Mouse (Mus musculus): Measurements from ENCODE around the gene Esrp2. TPM values are rescaled to one million over a fixed set of nuclear protein-coding genes. Genes with fewer than 3 reads are reported as not detected.

The Esrp2 gene
- polyA plus RNA-seq, 1 experiment from 2014 or later = 62.8 TPM

DNA sequence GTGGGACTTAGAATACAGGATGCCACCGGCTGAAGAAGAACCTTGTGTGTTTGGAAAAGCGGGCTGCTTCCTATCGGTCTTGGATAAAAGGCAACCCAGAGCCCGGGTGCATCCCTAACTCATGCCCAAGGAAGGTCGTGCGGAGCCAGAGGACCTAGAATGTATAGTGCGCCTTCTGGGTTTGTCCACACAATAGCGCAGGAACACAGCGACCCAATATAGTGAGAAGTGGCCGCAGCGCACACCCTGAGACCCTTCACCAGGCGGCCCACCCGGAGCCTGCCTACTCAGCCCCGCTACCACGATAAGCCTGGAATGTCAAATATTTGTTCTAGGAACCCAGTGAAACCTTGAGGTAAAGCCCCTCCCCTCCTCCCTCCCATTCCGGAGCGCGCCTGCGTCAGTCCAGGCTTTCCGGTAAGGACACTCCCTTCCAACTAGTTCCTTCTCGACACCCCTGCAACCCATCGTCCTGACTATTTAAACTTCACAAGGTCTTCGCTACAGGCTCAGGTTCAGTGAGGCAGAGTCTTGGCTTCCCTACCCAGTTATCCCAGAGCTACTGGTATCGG, 1.2 kb upstream of the Esrp2 start:
- Histone ChIP-seq H3K36me3 (ENCODE audit: control insufficient read depth, insufficient read depth, low read length) (no peaks in the 10 kb centered on the region), H3K4me3 (ENCODE audit: low read length) (peak overlapping the region; percentile 64), H3K9me3 (ENCODE audit: control insufficient read depth, low read length) (no peaks in the 10 kb centered on the region), H3K27me3 (ENCODE audit: control insufficient read depth, insufficient read depth, low read depth, low read length) (peaks cover 23% of the 10 kb centered on the region), H3K27ac (ENCODE audit: low read length) (peak overlapping the region; percentile 87), H3K9ac (ENCODE audit: low read length) (peak overlapping the region; percentile 68), H3K4me1 (replicated peaks; ENCODE audit: control insufficient read depth, insufficient read depth, low read length) (peaks cover 12% of the 10 kb centered on the region; the same call in 1 of the 2 replicates), H3K4me2 (ENCODE audit: low read depth, low read length) (peak overlapping the region; percentile 68)
- WGBS = 0% methylated on average over 24 of the region's 24 CpGs
- peak; percentile 64 for ATAC-seq (ENCODE audit: low read depth)

DNA sequence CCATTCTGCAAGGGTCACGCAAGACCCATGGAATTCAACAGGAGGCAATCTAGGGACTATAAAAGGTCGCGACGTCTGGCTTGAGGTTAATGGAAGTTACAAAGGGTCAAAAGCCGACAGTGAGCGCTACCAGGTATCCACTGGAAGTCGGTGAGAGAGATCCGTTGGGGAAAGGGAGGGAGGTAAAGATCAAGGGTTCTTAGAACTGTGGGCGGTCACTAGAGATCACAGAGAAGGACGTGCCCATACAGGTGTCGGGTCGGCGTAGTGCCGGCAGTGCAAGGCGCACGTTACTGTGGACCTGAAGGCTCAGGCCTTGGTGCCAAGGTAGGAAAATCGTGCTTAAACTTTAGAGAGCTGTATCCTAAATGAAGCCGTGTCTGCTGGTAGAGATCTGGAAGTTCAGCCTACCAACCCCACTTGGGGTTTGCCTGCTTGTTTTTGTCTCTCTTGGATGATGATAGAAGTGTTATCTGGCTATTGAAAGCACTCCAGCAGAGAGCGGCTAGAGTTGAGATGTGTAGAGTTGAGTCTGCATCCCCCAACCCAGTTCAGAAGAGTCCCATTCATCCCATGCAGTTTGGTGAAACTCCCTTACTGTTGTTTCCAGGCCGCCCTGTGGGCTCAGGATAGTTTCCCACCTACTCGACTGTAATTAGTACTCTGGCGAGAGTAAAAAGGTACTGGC, 588 bp upstream of the Esrp2 start:
- Histone ChIP-seq H3K9ac (ENCODE audit: low read length) (peak overlapping the region; percentile 68), H3K36me3 (ENCODE audit: control insufficient read depth, insufficient read depth, low read length) (peaks cover 5% of the 10 kb centered on the region; the same call in 1 of the 2 replicates), H3K27ac (ENCODE audit: low read length) (peak overlapping the region; percentile 86), H3K4me1 (replicated peaks; ENCODE audit: control insufficient read depth, insufficient read depth, low read length) (peaks cover 12% of the 10 kb centered on the region; the same call in 1 of the 2 replicates), H3K4me2 (ENCODE audit: low read depth, low read length) (peak overlapping the region; percentile 68), H3K27me3 (ENCODE audit: control insufficient read depth, insufficient read depth, low read depth, low read length) (peaks cover 23% of the 10 kb centered on the region), H3K9me3 (ENCODE audit: control insufficient read depth, low read length) (no peaks in the 10 kb centered on the region), H3K4me3 (ENCODE audit: low read length) (peak overlapping the region; percentile 64)
- ATAC-seq (ENCODE audit: low read depth) = no peak
- WGBS = 6% methylated on average over 22 of the region's 22 CpGs

DNA sequence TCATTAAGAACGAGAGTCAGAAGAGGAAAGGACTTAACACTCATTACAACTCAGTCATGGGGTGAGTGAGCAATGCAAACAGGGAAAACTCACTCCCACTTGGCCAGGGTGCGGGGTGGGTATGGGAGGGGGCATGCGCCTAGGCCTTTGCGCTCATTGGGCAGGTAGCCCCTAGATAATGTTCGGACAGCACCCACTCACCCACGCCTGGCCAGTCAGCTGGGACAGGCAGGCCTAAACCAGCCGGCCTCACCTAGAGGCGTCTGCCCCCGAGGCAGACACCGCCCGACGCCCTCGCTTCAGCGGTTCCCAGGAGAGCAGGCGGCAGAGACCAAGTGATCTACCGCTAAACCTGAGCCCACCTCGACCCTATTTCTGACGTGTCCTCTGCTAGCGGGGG, 1.1 kb downstream of the Esrp2 start:
- Histone ChIP-seq H3K9me3 (ENCODE audit: control insufficient read depth, low read length) (no peaks in the 10 kb centered on the region), H3K4me3 (ENCODE audit: low read length) (peak overlapping the region; percentile 64), H3K27me3 (ENCODE audit: control insufficient read depth, insufficient read depth, low read depth, low read length) (peaks cover 23% of the 10 kb centered on the region), H3K4me1 (replicated peaks; ENCODE audit: control insufficient read depth, insufficient read depth, low read length) (peaks cover 7% of the 10 kb centered on the region; the same call in 1 of the 2 replicates), H3K27ac (ENCODE audit: low read length) (peak overlapping the region; percentile 86), H3K36me3 (ENCODE audit: control insufficient read depth, insufficient read depth, low read length) (peaks cover 15% of the 10 kb centered on the region), H3K9ac (ENCODE audit: low read length) (peak overlapping the region; percentile 68), H3K4me2 (ENCODE audit: low read depth, low read length) (peak overlapping the region; percentile 68)
- peak; percentile 16 for ATAC-seq (ENCODE audit: low read depth)
- 4% methylated on average over 19 of the region's 19 CpGs for WGBS

DNA sequence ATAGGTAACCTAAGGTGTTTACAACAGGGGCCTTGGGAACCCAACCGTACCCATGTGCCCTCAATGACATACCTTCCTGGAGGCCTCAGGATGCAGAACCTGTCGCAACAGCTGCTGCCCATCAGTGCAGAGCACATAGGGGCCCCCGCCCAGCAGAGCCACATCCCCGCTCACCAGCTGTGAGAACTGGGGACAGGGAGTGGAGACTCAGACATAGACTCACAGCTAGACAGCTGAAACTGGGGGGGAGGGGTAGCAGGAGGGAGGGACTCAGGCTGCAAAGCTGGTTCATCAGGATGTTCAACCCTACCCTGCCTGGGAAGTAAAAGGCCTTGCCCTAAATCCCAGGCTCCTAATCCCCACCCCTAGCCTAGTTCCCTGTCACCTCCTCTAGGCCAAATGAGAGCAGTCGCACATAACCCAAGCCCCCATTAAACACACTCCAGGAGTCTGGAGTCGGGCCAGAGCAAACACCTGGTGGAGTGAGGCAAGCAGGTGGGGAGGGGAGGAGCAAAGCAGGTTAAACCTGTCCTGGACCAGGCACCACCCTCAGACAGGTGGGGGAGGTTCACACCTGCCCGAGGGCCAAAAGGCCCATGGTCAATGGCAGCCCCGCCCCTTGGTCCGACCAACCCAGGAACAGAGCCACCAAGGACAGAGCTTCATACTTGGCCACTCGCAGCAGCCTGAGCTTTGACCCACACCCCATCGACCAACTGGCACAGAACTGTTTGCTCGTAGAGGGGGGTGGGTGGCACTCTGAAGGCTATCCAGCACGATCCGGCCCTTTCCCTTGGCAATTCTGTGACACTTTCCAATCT, 1.8 kb downstream of the Esrp2 start:
- Histone ChIP-seq H3K4me1 (replicated peaks; ENCODE audit: control insufficient read depth, insufficient read depth, low read length) (peaks cover 7% of the 10 kb centered on the region; the same call in 1 of the 2 replicates), H3K27me3 (ENCODE audit: control insufficient read depth, insufficient read depth, low read depth, low read length) (peaks cover 23% of the 10 kb centered on the region), H3K27ac (ENCODE audit: low read length) (peak overlapping the region; percentile 86), H3K4me2 (ENCODE audit: low read depth, low read length) (peak overlapping the region; percentile 68), H3K36me3 (ENCODE audit: control insufficient read depth, insufficient read depth, low read length) (peaks cover 17% of the 10 kb centered on the region), H3K4me3 (ENCODE audit: low read length) (peak overlapping the region; percentile 64), H3K9me3 (ENCODE audit: control insufficient read depth, low read length) (no peaks in the 10 kb centered on the region), H3K9ac (ENCODE audit: low read length) (peak overlapping the region; percentile 68)
- ATAC-seq (ENCODE audit: low read depth) = peak; percentile 79
- WGBS = 15% methylated on average over 14 of the region's 14 CpGs

DNA sequence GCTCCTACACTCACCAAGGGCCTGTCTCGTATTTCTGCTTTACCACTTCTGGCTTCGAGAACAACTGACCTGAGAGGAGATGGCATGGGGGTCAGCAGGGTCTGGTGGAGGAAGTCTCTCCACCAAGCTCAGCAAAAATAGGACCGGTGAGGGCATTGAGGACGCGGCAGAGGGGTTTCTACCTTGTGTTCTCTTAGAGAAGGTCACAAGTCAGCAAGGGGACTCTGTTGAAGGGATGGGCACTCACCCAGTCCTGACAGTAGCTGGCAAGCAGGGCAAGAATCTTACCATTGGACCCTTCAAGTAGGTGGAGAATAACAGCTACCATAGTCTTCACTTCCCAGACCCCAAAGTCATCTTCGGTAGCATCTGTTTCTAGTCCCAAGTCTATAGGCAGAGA, 2.8 kb downstream of the Esrp2 start:
- H3K4me1 ChIP-seq (replicated peaks; ENCODE audit: control insufficient read depth, insufficient read depth, low read length) = peaks cover 7% of the 10 kb centered on the region; the same call in 1 of the 2 replicates
- 61% methylated on average over 6 of the region's 6 CpGs for WGBS
- H3K27ac ChIP-seq (ENCODE audit: low read length) = no peak overlapping the region; the same call in 1 of the 2 replicates
- no peak overlapping the region for H3K4me3 ChIP-seq (ENCODE audit: low read length)
- H3K27me3 ChIP-seq (ENCODE audit: control insufficient read depth, insufficient read depth, low read depth, low read length) = peaks cover 23% of the 10 kb centered on the region
- H3K4me2 ChIP-seq (ENCODE audit: low read depth, low read length) = peak overlapping the region; percentile 47; the same call in 1 of the 2 replicates
- peaks cover 21% of the 10 kb centered on the region for H3K36me3 ChIP-seq (ENCODE audit: control insufficient read depth, insufficient read depth, low read length)
- no peak for ATAC-seq (ENCODE audit: low read depth)
- H3K9me3 ChIP-seq (ENCODE audit: control insufficient read depth, low read length) = no peaks in the 10 kb centered on the region
- H3K9ac ChIP-seq (ENCODE audit: low read length) = no peak overlapping the region

DNA sequence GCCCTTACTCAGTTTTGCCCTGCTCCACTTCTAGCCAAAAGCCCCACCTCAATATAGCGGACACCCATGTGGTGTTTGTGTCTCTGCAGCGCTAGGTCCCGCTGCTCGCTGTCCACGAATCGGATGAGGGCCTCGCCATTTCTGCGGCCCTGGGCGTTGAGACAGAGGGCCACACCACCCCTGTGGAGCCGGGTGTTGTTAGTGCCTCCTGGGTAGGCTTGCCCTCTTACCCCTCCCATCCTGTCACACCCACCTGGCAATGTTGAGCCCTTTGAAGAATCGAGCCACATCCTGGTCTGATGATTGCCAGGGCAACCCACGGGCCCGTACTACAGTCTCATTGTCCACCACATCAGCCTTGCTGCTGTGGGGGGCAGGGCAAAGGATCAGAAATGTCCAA, 3.2 kb downstream of the Esrp2 start:
- Histone ChIP-seq H3K27me3 (ENCODE audit: control insufficient read depth, insufficient read depth, low read depth, low read length) (peaks cover 23% of the 10 kb centered on the region), H3K4me3 (ENCODE audit: low read length) (no peak overlapping the region), H3K4me2 (ENCODE audit: low read depth, low read length) (no peak overlapping the region), H3K9ac (ENCODE audit: low read length) (no peak overlapping the region), H3K27ac (ENCODE audit: low read length) (no peak overlapping the region), H3K4me1 (replicated peaks; ENCODE audit: control insufficient read depth, insufficient read depth, low read length) (peaks cover 7% of the 10 kb centered on the region; the same call in 1 of the 2 replicates), H3K9me3 (ENCODE audit: control insufficient read depth, low read length) (no peaks in the 10 kb centered on the region), H3K36me3 (ENCODE audit: control insufficient read depth, insufficient read depth, low read length) (peaks cover 21% of the 10 kb centered on the region)
- ATAC-seq (ENCODE audit: low read depth) = no peak
- 62% methylated on average over 13 of the region's 13 CpGs for WGBS

DNA sequence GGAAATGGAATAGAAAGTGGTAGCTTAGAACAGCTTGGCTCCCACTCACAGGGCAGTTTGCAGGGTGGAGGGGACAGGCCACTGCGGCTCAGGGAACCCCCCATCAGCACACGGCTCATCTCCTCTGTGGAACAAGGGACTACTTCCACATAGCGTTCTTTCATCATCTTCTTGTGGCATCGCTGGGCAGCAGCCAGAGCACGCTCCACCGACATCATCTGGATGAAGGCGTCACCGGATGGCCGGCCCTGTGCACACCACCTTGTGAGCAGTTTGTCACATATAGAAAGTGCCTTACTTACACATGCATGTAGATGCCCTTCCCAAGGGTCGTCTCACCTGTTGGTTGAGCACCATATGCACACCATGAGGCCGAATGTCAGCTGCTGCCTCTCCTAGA, 4.4 kb downstream of the Esrp2 start:
- peaks cover 21% of the 10 kb centered on the region for H3K27me3 ChIP-seq (ENCODE audit: control insufficient read depth, insufficient read depth, low read depth, low read length)
- no peak overlapping the region for H3K9ac ChIP-seq (ENCODE audit: low read length)
- WGBS = 87% methylated on average over 11 of the region's 11 CpGs
- no peak for ATAC-seq (ENCODE audit: low read depth)
- H3K9me3 ChIP-seq (ENCODE audit: control insufficient read depth, low read length) = no peaks in the 10 kb centered on the region
- no peak overlapping the region for H3K27ac ChIP-seq (ENCODE audit: low read length)
- H3K36me3 ChIP-seq (ENCODE audit: control insufficient read depth, insufficient read depth, low read length) = peaks cover 21% of the 10 kb centered on the region
- peaks cover 7% of the 10 kb centered on the region; the same call in 1 of the 2 replicates for H3K4me1 ChIP-seq (replicated peaks; ENCODE audit: control insufficient read depth, insufficient read depth, low read length)
- no peak overlapping the region for H3K4me3 ChIP-seq (ENCODE audit: low read length)
- H3K4me2 ChIP-seq (ENCODE audit: low read depth, low read length) = no peak overlapping the region

DNA sequence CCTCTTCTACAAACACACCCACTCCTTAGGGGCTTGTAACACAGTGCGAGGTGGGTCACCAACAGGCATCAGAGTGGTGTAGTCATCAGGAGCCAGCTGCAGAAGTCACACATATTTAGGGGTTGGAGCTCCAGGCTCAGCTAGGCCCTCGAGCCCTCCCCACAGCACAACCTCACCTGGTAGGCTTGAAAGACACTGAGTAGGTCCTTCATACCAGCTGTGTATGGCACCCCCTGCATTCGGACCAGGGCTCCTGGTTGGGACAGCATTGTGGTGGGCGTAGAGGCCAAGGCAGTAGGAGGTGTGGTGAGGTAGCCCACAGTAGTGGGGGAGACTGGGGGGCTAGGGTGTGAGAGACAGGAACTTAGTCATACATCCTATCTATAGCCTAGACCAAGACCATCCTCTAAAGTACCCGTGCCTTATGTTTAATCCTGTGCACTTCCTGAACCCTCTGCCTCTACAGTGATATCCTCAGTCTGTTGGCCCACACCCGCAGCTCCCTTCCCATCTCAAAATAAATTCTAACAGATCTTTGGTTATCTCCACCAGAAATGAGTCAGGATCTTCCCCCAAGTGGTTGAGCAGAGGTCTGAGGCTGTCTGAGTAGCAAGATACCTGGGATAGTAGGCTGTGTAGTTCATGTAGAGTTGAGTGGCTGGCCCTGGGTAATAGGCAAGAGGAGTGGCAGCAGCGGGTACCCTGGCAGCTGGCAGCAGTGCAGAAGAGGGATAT, 5.1 kb downstream of the Esrp2 start:
- H3K4me2 ChIP-seq (ENCODE audit: low read depth, low read length) = no peak overlapping the region
- no peak overlapping the region for H3K9ac ChIP-seq (ENCODE audit: low read length)
- 77% methylated on average over 7 of the region's 7 CpGs for WGBS
- H3K27me3 ChIP-seq (ENCODE audit: control insufficient read depth, insufficient read depth, low read depth, low read length) = peaks cover 16% of the 10 kb centered on the region
- ATAC-seq (ENCODE audit: low read depth) = no peak
- H3K36me3 ChIP-seq (ENCODE audit: control insufficient read depth, insufficient read depth, low read length) = peaks cover 21% of the 10 kb centered on the region
- H3K4me1 ChIP-seq (replicated peaks; ENCODE audit: control insufficient read depth, insufficient read depth, low read length) = peaks cover 5% of the 10 kb centered on the region; the same call in 1 of the 2 replicates
- no peak overlapping the region for H3K27ac ChIP-seq (ENCODE audit: low read length)
- no peaks in the 10 kb centered on the region for H3K9me3 ChIP-seq (ENCODE audit: control insufficient read depth, low read length)
- H3K4me3 ChIP-seq (ENCODE audit: low read length) = no peak overlapping the region

Measured in lung, embryonic 16.5 days (tissue).